Mouse (Mus musculus): Measurements from ENCODE around the gene Trmt1.

The Trmt1 gene

DNA sequence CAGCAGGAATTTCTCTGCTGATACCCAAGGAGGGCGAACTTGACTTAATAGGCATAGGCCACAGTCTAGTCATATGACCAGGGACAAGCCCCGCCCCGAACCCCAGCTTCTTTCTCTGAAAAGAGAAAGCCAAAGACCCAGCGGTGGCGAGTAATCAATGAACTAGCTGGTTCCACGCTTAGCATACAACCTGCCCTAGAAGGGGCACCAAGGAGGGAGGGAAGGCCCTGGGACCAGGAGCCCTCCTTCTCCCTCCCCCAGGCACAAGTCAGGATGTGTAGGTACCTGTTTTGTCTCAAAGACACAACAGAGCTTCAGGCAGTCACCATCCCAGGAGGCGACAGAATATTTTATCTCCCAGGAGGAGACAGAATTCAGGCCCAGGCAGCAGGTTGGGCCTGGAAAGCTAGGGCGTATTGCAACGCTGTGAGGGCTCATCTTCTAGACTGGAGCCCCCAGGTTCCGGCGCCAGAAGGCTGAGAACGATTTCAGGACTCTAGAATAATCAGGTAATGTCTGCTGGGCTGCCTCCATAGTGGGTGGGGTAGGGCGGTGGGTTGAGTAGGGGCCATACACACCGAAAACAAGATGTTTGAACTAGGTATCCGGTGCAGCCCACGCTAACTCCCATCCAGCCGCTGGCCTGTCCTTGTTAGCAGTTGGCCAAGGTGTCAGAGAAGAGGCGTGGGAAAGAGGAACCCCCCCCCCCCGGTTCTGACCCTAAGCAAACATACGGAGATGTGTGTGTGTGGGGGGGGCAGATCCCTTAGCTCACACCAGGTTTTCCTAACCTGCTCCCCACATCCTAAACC lies at the start of gene Trmt1:
Gene Trmt1 (plus strand): TSS at position 117 of the 812 bp plus-strand sequence.
- peak; percentile 68 for DNase-seq (ENCODE audit: low read depth, low spot score)

DNA sequence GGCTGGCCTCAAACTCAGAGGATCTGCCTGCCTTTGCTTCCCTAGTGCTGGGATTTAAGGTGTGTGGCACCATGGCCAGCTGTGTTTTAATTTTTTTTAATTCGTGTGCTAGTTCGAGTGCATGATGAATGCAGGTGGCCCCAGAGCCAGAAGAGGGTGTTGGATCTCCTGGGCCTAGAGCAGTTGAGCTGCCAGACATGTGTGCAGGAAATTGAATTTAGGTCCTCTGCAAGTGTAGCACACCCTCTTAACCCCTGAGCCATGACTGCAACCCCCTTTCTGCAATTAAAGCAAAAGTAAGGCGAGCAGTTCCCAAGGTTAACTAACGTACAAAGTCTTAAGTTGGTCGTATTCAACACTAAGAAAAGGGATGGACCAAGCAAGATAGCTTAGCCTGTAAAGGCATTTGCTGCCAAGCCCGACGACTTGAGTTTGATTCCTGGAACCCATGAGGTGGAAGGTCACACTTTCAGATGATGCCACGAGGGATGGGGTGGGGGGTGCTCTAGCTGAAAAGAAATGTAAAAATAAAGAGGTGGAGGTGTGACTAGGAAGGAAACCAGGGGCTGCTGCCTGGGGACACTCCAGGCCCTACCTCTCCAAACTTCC lies 48.1 kb upstream of the Trmt1 start:
- peak; percentile 48 for DNase-seq (ENCODE audit: low read depth, low spot score)

- peak; percentile 30 for DNase-seq (ENCODE audit: low read depth, low spot score)
Measured at GRCm38 (mm10) chr8:84638555-84639161, 47.4 kb upstream of the Trmt1 start.

DNA sequence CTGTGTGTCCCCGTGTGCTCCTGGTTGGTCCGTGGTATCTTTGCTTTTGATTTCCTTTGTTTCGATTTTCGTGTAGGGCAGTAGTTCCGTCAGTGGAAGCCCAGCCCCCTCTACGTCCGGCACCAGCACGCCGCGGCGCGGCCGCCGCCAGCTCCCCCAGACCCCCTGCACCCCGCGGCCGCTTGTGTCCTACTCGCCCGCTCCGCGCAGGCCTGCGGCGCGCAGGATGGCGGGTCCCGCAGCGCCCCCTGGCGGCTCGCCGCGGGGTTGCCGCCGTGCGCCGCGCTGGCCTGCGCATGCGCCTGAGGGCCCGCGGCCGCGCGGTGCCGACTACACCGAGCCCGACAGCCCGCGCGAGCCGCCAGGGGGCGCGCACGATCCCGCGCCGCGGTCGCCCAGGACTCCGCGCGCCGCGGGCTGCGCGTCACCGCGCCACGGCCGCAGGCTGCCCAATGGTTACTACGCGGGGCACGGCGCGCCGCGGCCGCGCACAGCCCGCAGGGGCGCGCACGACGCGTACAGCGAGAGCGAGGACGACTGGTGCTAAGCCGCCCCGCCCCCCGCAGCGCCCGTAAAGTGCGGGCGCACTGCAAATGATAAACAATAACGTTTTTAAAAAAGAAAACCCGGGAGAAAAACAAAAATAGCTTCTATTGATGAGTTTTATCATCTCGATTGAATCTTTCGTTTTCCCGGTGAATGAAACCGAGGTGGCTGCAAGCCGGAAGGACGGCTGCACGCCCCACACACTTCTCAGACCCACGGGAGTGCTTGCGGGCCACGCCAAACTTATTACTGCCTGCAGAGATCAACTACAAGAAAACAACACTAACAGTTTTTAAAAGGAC lies 46.7 kb upstream of the Trmt1 start:
- DNase-seq (ENCODE audit: low read depth, low spot score), result peak; percentile 92

DNA sequence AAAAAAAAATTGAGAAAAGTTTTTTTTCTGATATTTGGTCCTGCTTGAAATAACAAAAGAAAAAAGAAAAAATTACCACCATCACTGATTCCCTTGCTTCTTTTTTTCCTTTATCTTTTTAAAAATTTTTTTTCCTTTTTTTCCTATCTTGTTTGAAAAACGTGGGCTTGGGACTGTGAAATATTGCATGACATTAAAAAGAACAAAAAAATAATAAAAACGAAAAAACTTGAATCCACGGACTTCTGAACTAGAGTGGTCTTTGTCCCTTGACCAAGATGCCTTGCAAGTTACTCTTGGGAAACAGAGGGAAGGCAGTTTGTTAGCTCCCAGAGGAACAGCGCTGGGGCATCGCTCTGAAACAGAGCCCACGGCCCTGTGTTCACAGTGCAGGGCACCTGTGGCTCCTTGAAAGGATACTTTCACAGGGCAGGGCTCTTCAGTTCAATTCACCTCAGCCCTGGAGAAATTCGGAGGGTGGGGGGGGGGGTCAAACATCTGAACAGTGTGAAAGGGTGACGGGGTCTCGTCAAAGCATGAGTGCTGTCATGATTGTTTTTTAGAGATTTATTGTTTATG lies 46.0 kb upstream of the Trmt1 start:
- peak; percentile 34 for DNase-seq (ENCODE audit: low read depth, low spot score)

DNA sequence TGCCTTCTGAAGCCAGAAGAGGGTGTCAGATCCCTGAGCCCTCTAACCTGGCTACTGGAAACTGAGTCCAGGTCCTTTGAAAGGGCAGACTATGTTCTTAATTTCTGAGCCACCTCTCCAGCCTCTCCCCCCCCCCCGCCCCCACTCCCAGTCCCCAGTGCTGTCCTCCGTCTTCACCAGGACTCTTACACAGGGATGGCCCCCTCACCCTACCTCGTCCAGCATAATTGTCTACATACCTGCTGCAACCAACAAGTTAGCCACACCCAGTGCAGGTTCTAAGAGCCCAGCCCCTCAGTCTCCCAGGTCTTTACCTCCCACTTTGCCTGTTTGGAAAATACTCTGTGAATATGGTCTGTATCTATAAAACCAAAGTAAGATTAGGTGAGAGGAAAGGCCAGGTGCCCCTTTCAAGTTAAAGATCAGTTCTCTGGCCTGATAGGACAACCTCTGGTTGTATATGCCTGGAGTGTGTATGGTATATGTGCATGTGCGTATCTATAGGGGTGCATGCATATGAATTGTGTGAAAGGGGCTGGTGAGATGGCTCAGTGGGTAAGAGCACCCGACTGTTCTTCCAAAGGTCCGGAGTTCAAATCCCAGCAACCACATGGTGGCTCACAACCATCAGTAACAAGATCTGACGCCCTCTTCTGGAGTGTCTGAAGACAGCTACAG lies 45.4 kb upstream of the Trmt1 start:
- DNase-seq (ENCODE audit: low read depth, low spot score), result no peak

GRCm38 (mm10) chr8:84641578-84642361 lies 44.3 kb upstream of the Trmt1 start:
- peak; percentile 66 for DNase-seq (ENCODE audit: low read depth, low spot score)

DNA sequence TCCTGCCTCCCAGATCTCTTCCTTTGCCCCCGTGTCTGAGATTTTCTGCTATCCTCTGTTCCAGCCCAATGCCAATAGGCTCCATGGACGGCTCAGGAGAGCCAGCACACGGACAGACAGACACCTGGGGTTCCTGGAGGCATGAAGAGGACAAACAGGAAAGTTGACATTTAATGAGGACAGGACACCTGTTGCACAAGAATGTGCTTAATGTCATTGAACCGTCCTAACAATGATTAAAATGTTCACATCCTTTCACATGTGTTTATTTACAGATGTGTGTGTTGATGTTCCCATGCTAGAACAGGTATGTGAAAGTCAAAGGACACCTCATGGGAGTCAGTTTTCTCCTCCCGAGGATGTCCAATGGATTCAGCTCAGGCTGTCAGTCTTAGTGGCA lies 43.1 kb upstream of the Trmt1 start:
- DNase-seq (ENCODE audit: low read depth, low spot score), result no peak

GRCm38 (mm10) chr8:84646800-84647199 lies 39.3 kb upstream of the Trmt1 start:
- no peak for DNase-seq (ENCODE audit: low read depth, low spot score)

DNA sequence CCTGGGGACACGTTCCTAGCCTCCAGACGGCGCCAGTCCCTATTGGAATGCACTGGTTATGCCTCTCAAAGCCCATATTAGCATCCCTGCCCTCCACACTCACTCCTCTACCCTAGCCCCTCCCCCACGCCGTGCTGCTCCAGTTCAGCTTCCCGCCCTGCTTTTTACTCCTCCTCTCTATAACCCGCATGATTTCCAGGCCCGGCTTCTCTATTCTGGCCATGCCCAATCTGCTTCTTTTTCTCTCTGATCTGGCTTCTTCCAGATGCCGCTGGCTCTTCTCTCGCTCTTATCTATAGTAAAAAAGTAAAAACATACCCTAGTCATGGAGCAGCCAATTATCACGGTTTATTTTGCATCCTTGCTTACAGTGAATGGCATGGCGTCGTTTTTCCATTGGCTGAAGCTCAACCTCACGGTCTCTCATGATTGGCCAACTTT lies 38.6 kb upstream of the Trmt1 start:
- no peak for DNase-seq (ENCODE audit: low read depth, low spot score)

GRCm38 (mm10) chr8:84650213-84650612 lies 35.9 kb upstream of the Trmt1 start:
- no peak for DNase-seq (ENCODE audit: low read depth, low spot score)

DNA sequence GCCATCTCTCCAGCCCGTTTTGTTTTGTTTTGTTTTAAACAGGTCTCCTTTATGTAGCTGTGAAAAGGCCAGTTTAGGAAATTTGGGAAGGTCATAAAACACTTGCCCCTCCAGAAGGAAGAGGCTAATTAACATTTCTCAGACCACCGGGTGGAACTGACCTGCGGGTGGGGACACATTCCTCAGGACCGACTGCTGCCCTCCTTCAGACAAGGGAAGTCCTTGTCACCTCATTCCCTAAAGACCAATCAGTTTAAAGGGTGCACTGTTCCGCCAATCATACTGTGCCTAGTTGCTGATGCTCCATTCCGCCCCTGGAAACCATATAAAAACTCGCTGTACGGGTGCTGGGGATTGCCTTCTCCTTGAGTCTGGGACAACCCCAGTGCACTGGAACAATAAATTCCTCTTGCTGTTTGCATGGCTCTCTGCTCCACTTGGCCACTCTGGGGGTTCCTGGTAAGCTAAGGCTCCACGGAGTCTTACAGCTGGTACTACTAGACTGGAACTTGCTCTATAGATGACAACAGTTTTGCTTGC lies 32.9 kb upstream of the Trmt1 start:
- DNase-seq (ENCODE audit: low read depth, low spot score), result no peak

DNA sequence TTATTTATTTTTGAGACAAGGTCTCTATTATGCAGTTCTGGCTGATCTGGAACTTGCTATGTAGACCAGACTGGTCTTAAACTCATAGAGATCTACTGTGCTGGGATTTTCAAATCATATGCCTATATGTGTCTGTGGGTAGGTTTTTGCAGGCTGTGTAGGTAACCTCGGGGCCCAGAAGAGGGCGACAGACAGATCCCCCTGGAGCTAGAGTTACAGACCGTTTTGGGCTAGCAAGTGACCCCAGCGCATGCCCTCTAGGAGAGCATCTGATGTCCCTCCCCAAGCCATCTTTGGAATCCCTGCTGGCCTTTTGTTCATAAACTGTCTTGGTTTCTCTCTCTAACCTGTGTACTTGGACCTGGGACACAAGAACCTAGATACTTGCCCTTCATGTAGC lies 31.5 kb upstream of the Trmt1 start:
- DNase-seq (ENCODE audit: low read depth, low spot score), result no peak

- DNase-seq (ENCODE audit: low read depth, low spot score), result no peak
Measured at GRCm38 (mm10) chr8:84655336-84656190, 30.5 kb upstream of the Trmt1 start.

DNA sequence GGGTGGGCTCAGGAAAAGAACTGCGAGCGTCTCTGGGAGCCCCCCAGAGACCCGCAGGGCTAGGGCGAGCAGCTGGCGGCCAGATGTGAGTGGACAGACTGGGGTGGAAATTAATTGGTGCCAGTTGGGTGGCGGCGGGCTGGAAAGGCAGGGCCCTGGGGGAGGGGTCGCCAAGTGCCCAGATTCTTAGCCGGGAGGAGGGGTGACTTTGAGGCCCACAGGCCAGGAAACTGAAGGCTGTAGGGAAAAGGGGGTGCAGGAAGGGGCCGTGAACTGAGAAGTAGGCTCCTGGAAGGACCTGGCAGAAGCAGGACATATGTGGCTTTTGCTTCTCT lies 29.9 kb upstream of the Trmt1 start:
- no peak for DNase-seq (ENCODE audit: low read depth, low spot score)

DNA sequence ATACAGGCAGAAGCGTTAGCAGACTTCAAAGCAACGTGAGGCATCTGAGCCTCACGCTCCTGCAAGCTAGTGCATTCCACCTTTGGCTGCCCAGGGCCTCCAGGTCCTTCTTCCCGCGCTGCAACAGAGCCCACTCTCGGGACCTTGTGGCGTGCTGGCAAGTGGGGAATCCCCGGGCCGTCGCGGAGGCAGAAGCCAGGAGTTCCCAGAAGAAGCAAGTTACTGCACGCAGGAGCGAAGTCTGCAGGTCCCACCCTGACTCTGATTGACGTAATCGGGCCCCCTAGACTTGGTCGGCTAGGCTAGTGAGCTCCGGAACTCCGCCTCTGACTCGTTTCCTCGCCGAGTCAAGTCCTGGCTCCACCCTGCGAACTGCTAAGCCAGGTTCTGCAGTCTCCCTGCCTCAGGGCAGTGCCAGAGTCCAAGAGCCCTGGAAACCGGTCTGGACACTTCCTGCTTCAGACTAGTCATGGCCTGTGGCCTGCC lies 29.4 kb upstream of the Trmt1 start:
- peak; percentile 97 for DNase-seq (ENCODE audit: low read depth, low spot score)

GRCm38 (mm10) chr8:84657203-84657602 lies 28.9 kb upstream of the Trmt1 start:
- DNase-seq (ENCODE audit: low read depth, low spot score), result no peak

DNA sequence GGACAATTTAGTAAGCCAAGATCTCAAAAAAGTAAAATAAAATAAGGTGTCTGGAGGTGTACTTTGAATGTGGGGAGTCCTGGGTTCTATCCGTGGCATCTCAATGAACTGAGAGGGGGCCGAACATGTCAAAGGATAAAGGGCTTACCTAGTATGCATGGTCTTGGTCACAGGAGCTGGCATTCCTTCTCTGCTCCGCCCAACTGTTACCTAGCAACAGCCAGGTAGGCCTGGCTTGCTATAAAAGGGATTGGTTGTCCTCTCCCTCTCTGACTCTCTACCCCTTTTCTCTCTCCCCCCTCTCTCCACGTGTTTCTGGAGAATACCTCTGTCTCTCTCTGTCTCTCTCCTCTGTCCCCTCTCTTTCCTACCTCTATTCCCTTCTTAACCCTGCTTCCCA lies 28.4 kb upstream of the Trmt1 start:
- no peak for DNase-seq (ENCODE audit: low read depth, low spot score)

DNA sequence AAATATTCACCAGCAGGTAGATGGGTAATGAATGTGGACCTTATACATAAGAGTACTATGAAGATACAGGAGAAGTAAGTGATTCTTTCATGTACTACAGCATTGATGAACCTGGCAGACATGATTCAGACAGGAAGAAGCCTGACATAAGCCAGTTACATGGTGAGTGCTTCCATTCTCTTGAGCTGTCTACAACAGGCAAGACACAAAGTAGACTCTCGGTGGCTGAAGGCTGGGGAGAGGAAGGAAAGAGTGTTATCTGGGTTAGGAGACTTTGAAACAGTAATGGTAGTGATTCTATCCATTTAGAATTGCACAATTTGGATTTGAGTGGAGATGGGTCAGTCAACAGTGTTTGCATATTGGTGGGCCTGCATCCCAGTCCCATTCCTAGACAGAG lies 27.2 kb upstream of the Trmt1 start:
- DNase-seq (ENCODE audit: low read depth, low spot score), result no peak

Data from 3T3-L1 (cell line).